Mouse (Mus musculus): ENCODE data around the gene Efna5. TPM values are rescaled to one million over a fixed set of nuclear protein-coding genes. Genes with fewer than 3 reads are reported as not detected.

The Efna5 gene
- total RNA-seq, 2 experiments from 2014 or later, result 22.1 to 26.5 TPM

DNA sequence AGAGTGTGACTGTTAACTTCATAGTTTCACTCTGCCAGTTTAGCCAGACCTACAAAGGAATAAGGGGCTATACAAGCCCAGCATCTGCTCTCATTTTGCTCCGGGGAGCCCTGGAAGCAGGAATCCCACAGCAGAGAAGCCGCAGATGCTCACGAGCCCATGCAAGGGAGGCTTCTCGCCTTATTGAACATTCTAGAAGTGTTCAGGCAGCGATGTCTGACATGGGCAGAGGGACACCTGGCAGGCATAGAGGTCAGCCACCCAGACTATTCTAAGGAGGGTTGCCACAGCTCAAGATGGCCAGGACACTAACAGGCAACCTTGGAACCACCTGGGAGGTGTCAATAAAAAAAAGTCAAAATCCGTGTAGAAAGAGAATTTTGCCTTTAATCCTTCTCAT lies 214.4 kb downstream of the Efna5 start:
- no peak for DNase-seq
- intact Hi-C loops (cut with DNase I), result no loop called here

DNA sequence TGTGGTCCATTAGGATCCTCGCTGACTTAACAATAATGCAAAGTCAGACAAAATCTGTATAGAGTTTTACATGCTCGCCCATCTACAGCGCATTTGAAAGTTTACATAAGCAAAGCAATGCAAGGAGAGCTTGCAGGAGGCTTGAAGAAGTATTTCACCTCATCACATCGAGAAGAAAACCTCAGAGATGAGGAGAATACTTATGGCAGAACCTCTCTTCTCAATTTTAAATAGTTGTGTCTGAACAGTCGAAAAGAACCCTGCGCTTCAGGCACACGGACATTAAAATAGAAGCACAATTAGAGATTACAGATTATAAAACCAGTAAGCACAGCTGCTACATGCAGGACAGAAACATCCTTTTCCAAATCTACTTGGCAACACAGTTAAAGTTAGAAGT lies 215.3 kb downstream of the Efna5 start:
- intact Hi-C loops (cut with DNase I), result no loop called here
- no peak for DNase-seq

GRCm38 (mm10) chr17:62664709-62665108 lies 216.4 kb downstream of the Efna5 start:
- intact Hi-C loops (cut with DNase I), result no loop called here

DNA sequence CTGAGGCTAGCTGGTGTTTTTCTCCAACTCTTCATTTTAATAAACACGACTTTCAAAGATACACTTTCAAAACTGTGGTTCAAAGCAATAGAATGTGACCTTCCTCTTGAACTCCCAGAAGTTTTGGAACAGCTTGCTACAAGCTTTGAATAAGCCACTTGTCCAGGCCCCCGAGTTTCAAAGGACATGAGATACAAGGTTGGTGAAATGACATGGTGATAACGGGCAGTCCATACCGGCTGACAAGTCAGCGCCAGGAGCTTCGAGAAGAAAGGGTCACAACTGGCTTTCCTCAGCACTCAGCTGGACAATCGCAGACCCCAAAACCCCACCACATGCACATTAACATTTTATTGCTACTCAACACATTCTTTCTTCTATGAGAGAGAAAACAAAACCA lies 219.3 kb downstream of the Efna5 start:
- no peak for DNase-seq
- intact Hi-C loops (cut with DNase I), result no loop called here

More at GRCm38 (mm10) chr17:62664709-62665108, 216.4 kb downstream of the Efna5 start:
- DNase-seq, result no peak

DNA sequence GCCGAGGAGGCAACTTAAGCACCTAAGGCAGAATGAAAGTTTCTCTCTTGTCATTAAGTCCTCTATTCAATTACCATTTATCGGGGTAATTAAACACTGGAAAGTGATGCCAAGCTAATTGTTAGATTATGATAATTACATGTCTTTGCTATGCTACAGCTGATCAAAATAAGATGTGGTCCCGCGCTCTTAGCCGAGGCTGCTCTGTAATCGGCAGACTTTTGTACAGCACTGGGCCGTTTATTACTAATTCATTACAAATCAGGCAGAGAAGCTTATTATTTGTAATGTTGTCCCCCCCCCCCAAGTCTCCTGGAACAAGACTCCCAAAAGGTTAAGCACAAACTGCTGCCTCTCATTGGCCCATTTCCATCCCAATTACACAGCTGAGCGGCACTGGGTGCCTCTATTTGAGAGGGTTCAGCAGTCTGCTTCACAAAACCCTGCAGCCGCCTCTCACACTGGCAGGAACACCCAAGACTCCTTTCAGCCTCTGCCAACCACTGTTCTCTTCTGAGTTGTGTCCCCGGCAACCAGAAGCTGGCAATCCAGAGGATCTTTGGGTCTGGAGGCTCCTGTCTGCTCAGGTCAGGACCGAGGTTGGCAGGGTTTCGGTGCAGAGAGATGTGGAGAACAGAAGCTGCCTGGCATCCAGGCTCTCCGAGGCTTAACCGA lies 221.5 kb downstream of the Efna5 start:
- DNase-seq, result peak in 1 of 2 experiments; percentile 11
- intact Hi-C loops (cut with DNase I), result loop anchor here (10.0 kb wide), 1 partner anchor 245 kb away; no protein-coding TSS in a partner anchor

DNA sequence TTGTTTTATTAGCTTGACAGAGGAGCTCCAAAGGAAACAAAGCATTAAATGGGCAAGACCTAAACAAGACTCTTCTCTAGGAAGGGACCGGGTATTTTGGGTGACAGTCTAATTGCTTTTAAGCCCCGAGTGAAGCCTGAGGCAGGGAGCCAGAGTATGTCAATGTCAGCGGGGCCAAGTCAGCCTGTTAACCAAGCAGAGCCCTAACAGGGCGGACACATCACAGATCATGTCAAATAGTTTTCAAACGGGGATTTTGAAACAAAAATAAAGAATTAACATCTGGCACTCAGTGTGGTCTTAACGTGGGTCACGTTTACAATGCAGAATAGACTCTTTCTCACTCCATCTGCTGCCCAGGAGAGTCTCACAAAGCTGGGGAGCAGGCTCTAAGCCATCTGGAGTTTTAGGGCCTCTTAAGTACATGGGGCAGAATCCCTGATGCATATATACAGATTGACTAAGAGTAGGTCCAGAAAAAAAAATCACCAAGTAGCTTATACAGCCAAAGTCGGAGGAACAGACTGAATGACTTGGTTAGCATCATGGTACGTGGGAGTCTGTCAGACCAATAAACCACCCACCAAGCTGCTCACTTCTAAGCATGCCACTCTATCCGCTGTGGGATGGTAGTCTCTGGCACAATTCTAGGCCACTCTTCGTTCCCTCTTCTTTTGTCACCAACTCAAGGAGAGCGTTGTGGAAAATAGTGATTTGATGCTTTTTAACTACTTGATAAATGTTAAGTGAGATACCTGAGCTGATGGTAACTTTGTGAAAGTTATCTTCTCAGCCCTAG lies 223.1 kb downstream of the Efna5 start:
- no peak for DNase-seq
- intact Hi-C loops (cut with DNase I), result loop anchor here (10.0 kb wide), 1 partner anchor 243 kb away; no protein-coding TSS in a partner anchor

DNA sequence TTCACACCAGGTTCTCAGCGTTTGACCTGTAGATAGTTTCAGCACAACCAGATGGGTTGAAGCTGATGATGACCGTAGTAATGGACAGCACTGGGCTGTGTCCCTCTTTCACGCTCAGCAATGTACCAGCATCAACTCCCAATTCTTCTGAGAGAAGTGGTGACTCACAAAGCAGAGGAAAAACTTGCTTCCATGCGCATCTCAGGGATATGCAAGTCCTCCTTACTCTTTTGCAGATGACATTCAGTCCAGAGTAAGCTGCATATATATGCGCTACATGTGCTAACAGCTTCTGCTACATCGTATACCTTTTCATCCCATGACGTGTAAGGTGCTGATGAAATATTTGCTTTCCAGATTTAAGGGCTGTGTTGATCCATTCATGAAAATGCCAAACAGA lies 224.1 kb downstream of the Efna5 start:
- DNase-seq, result no peak
- intact Hi-C loops (cut with DNase I), result loop anchor here (10.0 kb wide), 1 partner anchor 242 kb away; no protein-coding TSS in a partner anchor

DNA sequence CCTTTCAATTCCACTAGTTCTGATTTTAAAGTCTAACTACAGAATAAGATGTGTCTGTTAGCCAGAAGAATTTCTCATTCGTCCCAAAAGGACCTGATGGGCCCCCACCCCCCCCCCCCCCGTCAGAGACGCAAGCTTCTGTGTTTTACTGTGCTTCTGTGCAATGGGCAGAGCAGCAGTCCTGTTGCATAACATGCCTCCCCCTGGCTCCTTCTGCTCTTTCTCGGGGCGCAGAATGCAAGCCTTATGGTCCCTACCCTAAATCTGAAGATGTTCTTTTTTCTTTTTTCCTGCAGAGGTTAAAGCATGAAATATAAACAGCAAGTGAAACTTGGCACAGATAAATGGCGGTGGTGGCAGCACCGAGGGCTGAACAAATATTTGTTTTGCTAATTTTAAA lies 224.5 kb downstream of the Efna5 start:
- no peak for DNase-seq
- intact Hi-C loops (cut with DNase I), result loop anchor here (10.0 kb wide), 1 partner anchor 242 kb away; no protein-coding TSS in a partner anchor

DNA sequence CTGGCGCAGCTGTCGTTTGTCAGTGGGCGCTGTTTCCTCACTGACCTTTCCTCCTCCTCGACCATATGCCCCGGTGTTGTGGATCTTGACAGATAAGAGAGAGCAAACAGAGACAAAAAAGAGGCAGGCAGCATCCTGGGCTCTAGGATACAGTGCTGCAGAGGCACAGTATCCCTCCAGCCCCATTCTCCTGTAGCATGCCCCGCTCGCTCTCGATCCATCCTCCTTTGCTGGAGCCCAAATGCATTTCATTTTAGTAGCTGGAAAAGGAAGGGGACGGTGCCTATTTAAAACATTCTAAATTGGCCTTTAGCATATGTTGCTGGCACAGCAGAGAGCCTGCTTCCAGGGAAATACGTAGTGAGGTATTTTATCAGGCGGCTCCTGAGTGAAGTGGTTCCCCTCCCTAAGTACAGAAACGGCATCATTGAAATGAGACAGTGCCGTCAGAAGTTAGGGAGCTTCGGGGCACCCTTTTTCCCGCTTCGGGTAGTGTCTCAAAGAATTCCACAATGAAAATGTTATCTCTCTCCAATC lies 225.2 kb downstream of the Efna5 start:
- no peak for DNase-seq
- intact Hi-C loops (cut with DNase I), result loop anchor here (10.0 kb wide), 1 partner anchor 241 kb away; no protein-coding TSS in a partner anchor

GRCm38 (mm10) chr17:62652451-62652850 lies 228.7 kb downstream of the Efna5 start:
- intact Hi-C loops (cut with DNase I), result loop anchor here (5.0 to 10.0 kb wide), 3 partner anchors 130 to 238 kb away; partner anchors contain the start of gene Efna5
- no peak for DNase-seq

GRCm38 (mm10) chr17:62651696-62652095 lies 229.4 kb downstream of the Efna5 start:
- intact Hi-C loops (cut with DNase I), result loop anchor here (5.0 to 10.0 kb wide), 3 partner anchors 131 to 237 kb away; partner anchors contain the start of gene Efna5
- DNase-seq, result no peak

DNA sequence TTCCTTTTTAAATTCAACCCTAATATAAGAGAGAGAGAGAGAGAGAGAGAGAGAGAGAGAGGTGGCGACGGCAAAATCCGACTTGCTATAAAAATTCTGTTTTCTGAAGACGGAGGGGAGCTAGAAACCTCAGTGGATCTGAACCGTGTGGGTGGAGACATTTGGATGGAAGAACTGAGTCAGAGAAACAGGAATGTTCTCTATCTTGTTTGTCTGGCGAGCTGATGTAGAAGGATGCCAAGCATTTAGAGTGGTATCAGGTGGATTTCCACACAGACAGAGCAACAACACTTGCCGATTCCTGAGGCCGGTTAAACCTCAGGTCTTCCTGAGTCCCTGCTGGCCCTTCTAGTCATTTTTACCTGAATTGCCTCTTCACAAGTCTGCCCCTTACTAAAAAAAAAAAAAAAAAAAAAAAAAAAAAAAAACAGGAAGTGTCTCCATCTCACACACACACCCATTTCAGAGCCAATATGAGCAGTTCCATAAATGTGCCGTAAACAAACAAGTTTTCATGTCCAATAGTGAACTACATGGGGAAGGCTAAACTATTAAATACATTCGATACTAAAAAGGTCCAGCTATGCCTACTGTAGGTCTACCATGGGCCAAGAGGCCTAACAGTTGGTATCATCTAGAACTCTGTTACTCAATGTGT lies 231.7 kb downstream of the Efna5 start:
- intact Hi-C loops (cut with DNase I), result no loop called here
- peak in 1 of 2 experiments; percentile 31 for DNase-seq

DNA sequence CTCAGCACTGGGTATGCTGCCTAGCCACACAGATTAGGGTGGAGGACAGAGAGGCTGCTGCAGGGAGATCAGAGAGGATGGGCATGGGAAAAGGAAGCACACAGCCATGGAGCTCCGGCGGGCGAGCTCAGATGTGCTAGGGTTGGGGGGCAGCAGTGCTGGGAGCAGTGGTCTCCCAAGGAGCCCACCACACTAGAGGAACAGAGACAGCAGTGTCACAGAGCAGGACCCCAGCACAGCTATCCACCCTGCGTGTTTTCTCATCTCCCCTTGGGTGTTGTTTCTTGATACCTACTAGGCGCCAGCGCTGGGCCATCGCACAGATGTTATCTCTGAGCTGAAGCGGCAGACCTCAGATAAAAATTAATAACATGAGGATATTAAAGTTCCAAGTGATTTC lies 234.3 kb downstream of the Efna5 start:
- intact Hi-C loops (cut with DNase I), result no loop called here
- no peak for DNase-seq

DNA sequence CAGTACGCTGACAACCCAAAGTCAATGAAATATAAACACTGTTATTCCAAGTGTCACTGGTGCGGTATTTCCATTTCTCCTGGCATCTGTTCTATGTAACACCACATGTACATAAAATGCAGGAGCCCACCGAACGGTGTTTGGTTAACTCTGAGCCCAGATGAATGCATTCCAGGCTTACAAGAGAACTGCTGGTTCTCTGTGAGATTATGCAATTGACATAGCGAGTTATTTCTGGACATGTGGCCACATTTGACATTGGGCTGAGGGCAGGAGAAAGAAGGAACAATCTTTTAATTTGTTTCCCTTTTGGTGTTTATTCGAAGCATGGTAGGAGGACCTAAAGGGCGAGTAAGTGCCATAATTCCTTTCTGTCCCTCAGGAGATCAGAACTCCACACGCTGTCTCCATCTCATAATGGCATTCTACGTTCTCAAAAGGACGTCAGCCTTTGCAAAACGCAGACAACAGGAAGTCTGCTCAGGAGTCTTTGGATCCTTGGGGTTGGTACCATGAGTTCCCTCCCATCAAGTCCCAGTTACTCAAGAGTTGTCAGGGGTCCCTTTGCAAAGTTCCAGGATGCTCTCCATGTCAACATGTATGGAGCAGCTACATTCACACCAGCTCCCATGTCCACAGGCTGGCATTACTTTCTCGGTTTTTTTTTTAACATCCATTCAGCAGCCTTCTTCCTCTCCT lies 238.5 kb downstream of the Efna5 start:
- intact Hi-C loops (cut with DNase I), result no loop called here

DNA sequence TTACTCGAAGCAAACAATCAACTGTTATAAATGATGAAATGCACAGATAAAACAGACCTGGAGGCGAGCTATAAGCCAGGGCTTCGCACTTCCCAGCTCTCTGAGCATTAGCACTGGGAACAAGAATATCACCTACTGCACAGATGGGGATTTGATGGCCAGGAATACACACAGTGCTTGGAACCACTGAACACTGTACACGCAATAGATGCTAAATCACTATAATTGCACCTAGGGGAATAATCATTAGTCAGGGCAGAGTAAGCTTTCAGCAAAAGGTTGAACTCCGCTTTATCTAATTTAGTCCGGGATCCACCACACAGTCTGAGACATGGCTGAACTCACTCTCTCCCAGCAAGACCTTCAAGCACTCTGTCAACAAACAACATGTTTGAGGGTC lies 240.5 kb downstream of the Efna5 start:
- no peak for DNase-seq
- intact Hi-C loops (cut with DNase I), result no loop called here

More for the DNA sequence above, 238.5 kb downstream of the Efna5 start:
- no peak for DNase-seq

GRCm38 (mm10) chr17:62636896-62637295 lies 244.2 kb downstream of the Efna5 start:
- intact Hi-C loops (cut with DNase I), result loop anchor here (5.0 kb wide), 1 partner anchor 315 kb away; no protein-coding TSS in a partner anchor
- no peak for DNase-seq

- no peak for DNase-seq
Measured at GRCm38 (mm10) chr17:62634937-62635336, 246.2 kb downstream of the Efna5 start.

GRCm38 (mm10) chr17:62628474-62628873 lies 252.6 kb downstream of the Efna5 start:
- no peak for DNase-seq
- intact Hi-C loops (cut with DNase I), result no loop called here

More at GRCm38 (mm10) chr17:62634937-62635336, 246.2 kb downstream of the Efna5 start:
- intact Hi-C loops (cut with DNase I), result loop anchor here (5.0 kb wide), 1 partner anchor 313 kb away; no protein-coding TSS in a partner anchor

- intact Hi-C loops (cut with DNase I), result no loop called here
- no peak for DNase-seq
Measured at GRCm38 (mm10) chr17:62627508-62627907, 253.6 kb downstream of the Efna5 start.

- intact Hi-C loops (cut with DNase I), result no loop called here
Measured at GRCm38 (mm10) chr17:62625646-62626020, 255.5 kb downstream of the Efna5 start.

More at GRCm38 (mm10) chr17:62625646-62626020, 255.5 kb downstream of the Efna5 start:
- DNase-seq, result no peak
